Mouse (Mus musculus) midbrain, postnatal 0 days (tissue): ENCODE data around the gene Rfng. TPM values are rescaled to one million over a fixed set of nuclear protein-coding genes. Genes with fewer than 3 reads are reported as not detected.
A peak's percentile ranks its signal among the peaks of the same experiment; 100 is the strongest.
"Not testable (repeated sequence)": the region's sequence is repeated elsewhere in the genome, so short reads cannot be mapped to it uniquely, and the experiment has no call there.

ENCODE experiments used
- ATAC-seq: fragments of 200-750 bp; cut with Nextera tagmentation; 2 replicates; pipeline ENCODE4 v1.8.0; 2017; ENCODE audit warnings: moderate number of reproducible peaks, mild to moderate bottlenecking, moderate TSS enrichment, moderate library complexity; ENCODE audit not compliant: low FRiP score
- DNase-seq: peaks from one replicate; pipeline ENCODE4 v3.0.0-alpha.2; 2015; ENCODE audit warnings: low spot score
- H3K27ac ChIP-seq: fragments of 300-500 bp; sonication (generic); 2 replicates; pipeline ENCODE4 v1.5.1; 2014; ENCODE audit warnings: low read depth, mild to moderate bottlenecking, low read length, mixed read lengths
- H3K27me3 ChIP-seq: fragments of 300-500 bp; sonication (generic); 2 replicates; pipeline ENCODE4 v1.6.1; 2014; ENCODE audit warnings: low read length, control low read depth, mixed read lengths; ENCODE audit not compliant: insufficient read depth
- H3K36me3 ChIP-seq: fragments of 300-500 bp; sonication (generic); 2 replicates; pipeline ENCODE4 v1.6.1; 2014; ENCODE audit warnings: low read length, control low read depth, mixed read lengths; ENCODE audit not compliant: insufficient read depth
- H3K4me1 ChIP-seq: fragments of 300-500 bp; sonication (generic); 2 replicates; pipeline ENCODE4 v1.6.1; 2014; ENCODE audit warnings: mild to moderate bottlenecking, control low read depth, antibody characterized with exemption, low read length, mixed read lengths; ENCODE audit not compliant: insufficient read depth
- H3K4me2 ChIP-seq: fragments of 300-500 bp; sonication (generic); 2 replicates; pipeline ENCODE4 v1.6.1; 2014; ENCODE audit warnings: low read depth, mild to moderate bottlenecking, low read length, mixed read lengths; ENCODE audit not compliant: poor library complexity, severe bottlenecking
- H3K4me3 ChIP-seq: fragments of 300-500 bp; sonication (generic); 2 replicates; pipeline ENCODE4 v1.5.1; 2014; ENCODE audit warnings: low read depth, mild to moderate bottlenecking, low read length, moderate library complexity
- H3K9ac ChIP-seq: fragments of 300-500 bp; sonication (generic); replicated peaks from 2 replicates; pipeline ENCODE4 v1.6.1; 2014; ENCODE audit warnings: mild to moderate bottlenecking, low read length, moderate library complexity, mixed read lengths; ENCODE audit not compliant: poor library complexity, severe bottlenecking
- H3K9me3 ChIP-seq: fragments of 300-500 bp; sonication (generic); 2 replicates; pipeline ENCODE4 v1.6.1; 2016; ENCODE audit warnings: low read length, control low read depth
- CTCF ChIP-seq: IDR thresholded peaks from 2 replicates; pipeline ENCODE4 v1.5.1; 2016; ENCODE audit warnings: antibody characterized with exemption, mild to moderate bottlenecking
- WGBS: fragments of 180-500 bp; shearing (Covaris S2); extraction: QIAGEN DNeasy Blood & Tissue Kit; methylation state at CpG from one replicate; pipeline ENCODE4 v1.1.7; 2014; 5-methylcytosine and 5-hydroxymethylcytosine counted together
- polyA plus RNA-seq: library from polyadenylated mRNA; unstranded; fragments of >200 nt; fragmentation: Nextera tagmentation; extraction: Ambion mirVana; gene quantifications from 2 replicates; pipeline ENCODE4 v1.2.1, GENCODE M21; 2015
- total RNA-seq: library from RNA; depleted of rRNA; stranded (reverse); fragments of >200 nt; gene quantifications from 2 replicates; pipeline ENCODE4 v1.2.3, GENCODE M21; 2014

Gene Rfng
- total and polyA plus RNA-seq, 2 experiments from 2014 or later = 106 to 130 TPM

- DNase-seq (no peak), ATAC-seq (no peak)
- no peak for TF ChIP-seq CTCF
- no peaks in the 10 kb centered on the region for H3K9me3 ChIP-seq
- H3K27ac ChIP-seq = no peak overlapping the region
- no peak overlapping the region for H3K4me2 ChIP-seq
- no peaks in the 10 kb centered on the region for H3K27me3 ChIP-seq
- 74% methylated on average over 3 of the region's 3 CpGs for WGBS
- no peak overlapping the region for H3K4me3 ChIP-seq
- H3K4me1 ChIP-seq = no peaks in the 10 kb centered on the region
- no peaks in the 10 kb centered on the region for H3K36me3 ChIP-seq
- no peak overlapping the region for H3K9ac ChIP-seq
Measured at GRCm38 (mm10) chr11:120772749-120773148, 11.3 kb downstream of the Rfng start.

GRCm38 (mm10) chr11:120768206-120768605 lies 15.8 kb downstream of the Rfng start:
- Histone ChIP-seq H3K4me3 (no peak overlapping the region), H3K9ac (no peak overlapping the region), H3K4me2 (no peak overlapping the region), H3K36me3 (no peaks in the 10 kb centered on the region), H3K27me3 (no peaks in the 10 kb centered on the region), H3K27ac (no peak overlapping the region), H3K9me3 (no peaks in the 10 kb centered on the region), H3K4me1 (no peaks in the 10 kb centered on the region)
- no peak for ATAC-seq
- WGBS = 48% methylated on average over 1 of the region's 1 CpGs
- no peak for DNase-seq
- no peak for TF ChIP-seq CTCF

- WGBS = 65% methylated on average over 3 of the region's 7 CpGs
- not testable (repeated sequence) for H3K4me2 ChIP-seq
Measured at GRCm38 (mm10) chr11:120767023-120767422, 17.0 kb downstream of the Rfng start.

GRCm38 (mm10) chr11:120763121-120763999 lies 20.6 kb downstream of the Rfng start:
- H3K4me3 ChIP-seq, H3K27me3 ChIP-seq, H3K4me1 ChIP-seq, H3K4me2 ChIP-seq, H3K9me3 ChIP-seq, DNase-seq, H3K36me3 ChIP-seq, H3K9ac ChIP-seq, H3K27ac ChIP-seq: not testable (repeated sequence)
- 0 out of 2 replicates have a peak, but pooled peaks have one; percentile 23 for ATAC-seq
- WGBS = 14% methylated on average over 4 of the region's 23 CpGs

More at GRCm38 (mm10) chr11:120767023-120767422, 17.0 kb downstream of the Rfng start:
- not testable (repeated sequence) for H3K4me1 ChIP-seq, H3K4me3 ChIP-seq, ATAC-seq, H3K27me3 ChIP-seq, H3K9me3 ChIP-seq, DNase-seq, H3K9ac ChIP-seq, H3K36me3 ChIP-seq, H3K27ac ChIP-seq

- not testable (repeated sequence) for H3K27ac ChIP-seq, ATAC-seq, H3K9me3 ChIP-seq, H3K4me3 ChIP-seq, H3K4me2 ChIP-seq, H3K36me3 ChIP-seq, H3K4me1 ChIP-seq, H3K27me3 ChIP-seq, H3K9ac ChIP-seq, DNase-seq
- WGBS = 25% methylated on average over 14 of the region's 14 CpGs
Measured at GRCm38 (mm10) chr11:120762672-120763041, 21.4 kb downstream of the Rfng start, which contains the start of gene Hmga1b. Gene Hmga1b, plus strand, starts transcription at chr11:120762794.

GRCm38 (mm10) chr11:120761811-120762671 lies 22.0 kb downstream of the Rfng start:
- H3K9me3 ChIP-seq = no peaks in the 10 kb centered on the region
- ATAC-seq (no peak), DNase-seq (no peak)
- 75% methylated on average over 14 of the region's 14 CpGs for WGBS
- no peak for TF ChIP-seq CTCF
- H3K36me3 ChIP-seq = no peaks in the 10 kb centered on the region
- no peak overlapping the region for H3K4me2 ChIP-seq
- no peaks in the 10 kb centered on the region for H3K27me3 ChIP-seq
- H3K9ac ChIP-seq = no peak overlapping the region
- H3K27ac ChIP-seq = no peak overlapping the region
- no peaks in the 10 kb centered on the region for H3K4me1 ChIP-seq
- no peak overlapping the region for H3K4me3 ChIP-seq
